Mouse (Mus musculus) duodenum, adult 2 months (tissue): ENCODE measurements around the gene Mrps18a. TPM values are rescaled to one million over a fixed set of nuclear protein-coding genes. Genes with fewer than 3 reads are reported as not detected.

Experiments
- polyA plus RNA-seq: library from polyadenylated mRNA; depleted of rRNA; stranded (reverse); fragments of >200 nt; gene quantifications from 2 replicates; pipeline ENCODE4 v1.2.3, GENCODE M21; 2012; ENCODE audit warnings: low replicate concordance; rRNA removed

The Mrps18a gene
- polyA plus RNA-seq: 17.1 and 19.4 TPM in 2 replicates

GRCm38 (mm10) chr17:46110402-46111289 is at the start of gene Mrps18a:
Gene Mrps18a (plus strand): TSS chr17:46110986.

DNA sequence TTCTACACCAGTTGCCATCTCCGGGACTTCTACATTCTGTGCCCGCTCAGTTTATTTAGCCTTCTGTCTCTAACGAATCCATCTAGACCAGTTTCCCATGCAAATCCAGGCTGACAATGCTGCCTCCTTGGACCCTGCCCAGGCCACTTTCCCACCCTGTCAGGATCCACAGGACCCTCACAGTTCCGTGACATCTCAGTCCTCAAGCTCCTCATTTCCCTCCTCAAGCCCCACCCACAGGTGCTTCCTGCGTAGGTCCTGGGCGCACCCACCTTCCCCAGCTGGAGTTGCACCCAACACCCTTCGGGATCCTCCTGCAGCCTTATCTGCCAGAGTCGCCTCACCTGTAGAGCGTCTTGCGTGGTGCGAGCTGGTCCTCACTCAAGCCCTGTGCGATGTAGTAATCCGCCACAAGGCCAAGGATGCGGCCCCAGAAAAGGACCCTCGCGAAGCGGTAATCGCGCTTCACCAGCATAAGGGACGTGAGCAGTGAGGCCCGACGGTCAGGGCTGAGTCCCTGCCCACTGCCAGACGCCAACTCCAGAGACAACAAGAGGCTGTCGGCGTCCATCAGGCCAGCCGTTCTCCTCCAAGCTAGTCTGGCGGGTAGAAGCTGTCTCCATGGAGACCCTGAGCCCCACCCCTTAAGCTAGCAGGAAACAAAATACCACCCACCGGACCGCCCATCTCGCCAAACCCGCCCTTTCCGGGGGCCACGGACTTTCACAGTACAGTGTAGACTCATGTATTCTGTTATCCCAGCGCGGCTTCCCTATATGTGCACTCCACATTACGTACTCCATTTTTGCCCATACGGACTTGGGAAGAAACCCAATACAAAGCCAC is 33.0 kb downstream of the Mrps18a start, which contains the start of gene Rsph9:
TSS of gene Rsph9 (minus strand) at position 639 of the 846 bp plus-strand sequence.

DNA sequence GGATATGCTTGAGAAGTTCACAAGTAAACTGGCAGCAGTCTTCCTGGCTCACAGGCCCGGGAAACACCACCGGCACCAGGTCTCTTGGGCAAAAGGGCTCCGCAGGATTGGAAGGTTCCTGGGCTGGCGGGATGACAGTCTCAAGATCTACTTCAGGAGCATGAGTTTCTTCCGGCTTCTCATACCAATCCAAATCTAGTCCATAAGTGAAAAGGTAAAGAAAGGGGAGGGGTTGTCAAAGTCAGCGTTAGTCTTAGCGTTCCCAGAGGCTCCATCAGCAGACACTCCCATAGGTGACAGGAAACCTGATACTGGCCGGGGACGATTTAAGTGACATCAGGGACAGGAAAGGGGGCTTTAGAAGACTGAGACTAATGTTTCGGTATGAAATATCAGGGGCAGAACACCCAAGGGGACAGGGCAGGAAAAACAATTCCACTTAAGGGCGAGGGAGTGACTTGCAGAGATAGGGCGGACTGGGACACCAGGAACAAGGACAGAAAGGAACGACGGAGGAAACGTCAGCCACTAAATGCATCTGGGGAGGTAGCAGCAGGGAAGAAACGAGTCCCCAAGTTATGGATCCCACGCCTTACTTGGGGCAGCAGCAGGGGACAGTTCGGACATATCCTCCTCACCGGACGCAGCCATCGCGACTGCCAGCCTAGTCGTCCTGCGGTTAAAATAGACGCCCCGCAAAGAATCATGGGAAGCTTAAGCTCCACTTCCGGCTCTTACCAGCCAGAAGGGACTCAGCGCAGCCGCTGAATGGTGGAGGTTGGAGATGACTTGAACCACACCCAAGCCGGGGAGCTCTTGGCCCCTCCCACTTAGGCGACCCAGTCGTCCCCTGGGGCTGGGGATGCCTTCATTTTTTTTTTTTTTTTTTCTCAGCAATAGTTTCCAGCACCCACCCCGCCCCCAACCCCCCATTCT is 42.3 kb downstream of the Mrps18a start, which contains the start of gene Mad2l1bp:
TSS of gene Mad2l1bp (minus strand) at position 707 of the 936 bp plus-strand sequence.

GRCm38 (mm10) chr17:46160686-46161085 is 49.9 kb downstream of the Mrps18a start, which contains the start of gene Gtpbp2:
Gene Gtpbp2 (plus strand): TSS chr17:46161032.

Other genes starting within 250 kb of the Mrps18a start
- 101 and 171 TPM in 2 replicates for gene Vegfa, start 78.6 kb upstream of the Mrps18a start, polyA plus RNA-seq
- gene Rsph9, start 33.2 kb downstream of the Mrps18a start, polyA plus RNA-seq: 2.2 and 4.9 TPM in 2 replicates
- gene Mad2l1bp, start 42.6 kb downstream of the Mrps18a start, polyA plus RNA-seq: 12.1 and 19.8 TPM in 2 replicates
- gene Gtpbp2, start 50.0 kb downstream of the Mrps18a start, polyA plus RNA-seq: 93.2 and 135 TPM in 2 replicates
- 0.92 and 1.5 TPM in 2 replicates for gene Polh, start 91.7 kb downstream of the Mrps18a start, polyA plus RNA-seq
- gene Xpo5, start 91.8 kb downstream of the Mrps18a start, polyA plus RNA-seq: 5.5 and 7.3 TPM in 2 replicates
- gene Polr1c, start 137.1 kb downstream of the Mrps18a start, polyA plus RNA-seq: 19.3 and 22.3 TPM in 2 replicates
- gene Yipf3, start 137.1 kb downstream of the Mrps18a start, polyA plus RNA-seq: 255 and 304 TPM in 2 replicates
- 1.0 and 2.1 TPM in 2 replicates for gene Lrrc73, start 142.5 kb downstream of the Mrps18a start, polyA plus RNA-seq
- gene Tjap1, start 172.0 kb downstream of the Mrps18a start, polyA plus RNA-seq: 85.8 and 90.0 TPM in 2 replicates
- 0.48 and 0.71 TPM in 2 replicates for gene Dlk2, start 186.4 kb downstream of the Mrps18a start, polyA plus RNA-seq
- gene Abcc10, start 217.4 kb downstream of the Mrps18a start, polyA plus RNA-seq: 38.3 and 51.7 TPM in 2 replicates